Mouse (Mus musculus) heart, embryonic 14.5 days (tissue): Measurements from ENCODE around the gene Eps15l1. TPM values are rescaled to one million over a fixed set of nuclear protein-coding genes. Genes with fewer than 3 reads are reported as not detected.

ENCODE experiments used
- ATAC-seq: fragments of 200-750 bp; cut with Nextera tagmentation; 2 replicates; pipeline ENCODE4 v1.8.0; 2017; ENCODE audit warnings: low read depth, moderate TSS enrichment; ENCODE audit not compliant: insufficient number of reproducible peaks, insufficient read depth, low FRiP score
- H3K27ac ChIP-seq, 2 experiments: fragments of 200-500 bp in 1 of 2; fragments of 300-500 bp in 1 of 2; sonication (generic) in 1 of 2; replicated peaks in 1 of 2; 2 replicates each; pipeline ENCODE4 v1.5.1; 2012 to 2014; ENCODE audit warnings: low read depth in 2 of 2, low read length in 2 of 2, control low read depth in 1 of 2, mild to moderate bottlenecking in 1 of 2, mixed read lengths in 1 of 2; ENCODE audit not compliant: control insufficient read depth in 1 of 2, insufficient read depth in 1 of 2
- H3K27me3 ChIP-seq: fragments of 300-500 bp; sonication (generic); 2 replicates; pipeline ENCODE4 v1.6.1; 2014; ENCODE audit warnings: mild to moderate bottlenecking, low read length, control low read depth; ENCODE audit not compliant: control insufficient read depth, insufficient read depth
- H3K36me3 ChIP-seq: fragments of 300-500 bp; sonication (generic); 2 replicates; pipeline ENCODE4 v1.6.1; 2014; ENCODE audit warnings: mild to moderate bottlenecking, control low read depth, low read length, mixed read lengths; ENCODE audit not compliant: control insufficient read depth, insufficient read depth
- H3K4me1 ChIP-seq, 2 experiments: fragments of 200-500 bp in 1 of 2; fragments of 300-500 bp in 1 of 2; sonication (generic) in 1 of 2; 2 replicates each; pipeline ENCODE4 v1.6.1; 2012 to 2014; ENCODE audit warnings: low read length in 2 of 2, control low read depth in 1 of 2, mixed read lengths in 1 of 2; ENCODE audit not compliant: control insufficient read depth in 2 of 2, insufficient read depth in 2 of 2
- H3K4me2 ChIP-seq: fragments of 300-500 bp; sonication (generic); 2 replicates; pipeline ENCODE4 v1.6.1; 2014; ENCODE audit warnings: mild to moderate bottlenecking, low read length
- H3K4me3 ChIP-seq, 2 experiments: fragments of 200-500 bp in 1 of 2; fragments of 300-500 bp in 1 of 2; sonication (generic) in 1 of 2; 2 replicates each; pipeline ENCODE4 v1.5.1; 2012 to 2014; ENCODE audit warnings: low read length in 2 of 2, mild to moderate bottlenecking in 2 of 2, control low read depth in 1 of 2, low read depth in 1 of 2, moderate library complexity in 1 of 2; ENCODE audit not compliant: control insufficient read depth in 1 of 2, insufficient read depth in 1 of 2
- H3K9ac ChIP-seq: fragments of 300-500 bp; sonication (generic); 2 replicates; pipeline ENCODE4 v1.6.1; 2014; ENCODE audit warnings: mild to moderate bottlenecking, low read length
- H3K9me3 ChIP-seq: fragments of 300-500 bp; sonication (generic); 2 replicates; pipeline ENCODE4 v1.6.1; 2016; ENCODE audit warnings: low read length, control low read depth; ENCODE audit not compliant: control insufficient read depth
- WGBS: fragments of 180-500 bp; shearing (Covaris S2); extraction: QIAGEN DNeasy Blood & Tissue Kit; methylation state at CpG from one replicate; pipeline ENCODE4 v1.1.7; 2014; 5-methylcytosine and 5-hydroxymethylcytosine counted together
- polyA plus RNA-seq: library from polyadenylated mRNA; unstranded; fragments of >200 nt; fragmentation: Nextera tagmentation; extraction: Ambion mirVana; gene quantifications from 2 replicates; pipeline ENCODE4 v1.2.1, GENCODE M21; 2014

Eps15l1 gene
- polyA plus RNA-seq, 1 experiment from 2014 or later = 39.4 TPM

DNA sequence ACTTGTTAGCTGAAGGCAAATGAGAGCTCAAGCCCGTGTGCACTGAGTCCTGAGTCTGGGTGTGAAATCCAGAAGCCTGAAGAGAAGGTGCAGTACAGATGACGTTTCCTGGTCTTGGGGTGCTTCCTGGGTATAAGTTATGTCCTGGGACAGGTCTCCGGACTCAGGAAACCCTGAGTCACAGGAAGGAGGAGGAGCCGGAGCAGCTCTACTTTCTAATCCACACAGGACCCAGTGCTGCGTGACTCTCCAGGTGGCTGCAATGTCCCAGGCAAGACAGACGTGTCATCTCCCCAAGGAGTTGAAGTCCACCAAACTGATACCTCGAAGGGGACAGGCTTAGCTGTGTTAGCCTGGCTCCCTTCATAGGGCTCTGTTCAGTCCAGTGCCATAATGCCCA, 57.8 kb downstream of the Eps15l1 start:
- no peaks in the 10 kb centered on the region for H3K9me3 ChIP-seq
- no peak overlapping the region for H3K4me3 ChIP-seq
- peaks cover 0 to 7% of the 10 kb centered on the region in 2 experiments; a peak in 1 of 4 replicates for H3K4me1 ChIP-seq
- no peak overlapping the region for H3K4me2 ChIP-seq
- H3K9ac ChIP-seq = no peak overlapping the region
- no peaks in the 10 kb centered on the region for H3K27me3 ChIP-seq
- H3K27ac ChIP-seq = no peak overlapping the region
- ATAC-seq = no peak
- 78% methylated on average over 7 of the region's 7 CpGs for WGBS
- H3K36me3 ChIP-seq = peaks cover 93% of the 10 kb centered on the region

GRCm38 (mm10) chr8:72362754-72363153, 58.5 kb downstream of the Eps15l1 start:
- no peak overlapping the region for H3K9ac ChIP-seq
- ATAC-seq = no peak
- 94% methylated on average over 4 of the region's 4 CpGs for WGBS
- H3K4me1 ChIP-seq = peaks cover 0 to 7% of the 10 kb centered on the region in 2 experiments; a peak in 1 of 4 replicates
- H3K4me3 ChIP-seq = no peak overlapping the region
- H3K27ac ChIP-seq = no peak overlapping the region
- no peaks in the 10 kb centered on the region for H3K9me3 ChIP-seq
- H3K4me2 ChIP-seq = no peak overlapping the region
- H3K27me3 ChIP-seq = no peaks in the 10 kb centered on the region
- H3K36me3 ChIP-seq = peaks cover 93% of the 10 kb centered on the region

- Histone ChIP-seq H3K27me3 (no peaks in the 10 kb centered on the region), H3K36me3 (peaks cover 93% of the 10 kb centered on the region), H3K4me3 (no peak overlapping the region), H3K4me2 (no peak overlapping the region), H3K4me1 (peaks cover 0 to 6% of the 10 kb centered on the region in 2 experiments; a peak in 2 of 4 replicates), H3K9me3 (no peaks in the 10 kb centered on the region), H3K9ac (no peak overlapping the region), H3K27ac (no peak overlapping the region)
- ATAC-seq = no peak
These were observed 61.1 kb downstream of the Eps15l1 start for GRCm38 (mm10) chr8:72360162-72360561.

DNA sequence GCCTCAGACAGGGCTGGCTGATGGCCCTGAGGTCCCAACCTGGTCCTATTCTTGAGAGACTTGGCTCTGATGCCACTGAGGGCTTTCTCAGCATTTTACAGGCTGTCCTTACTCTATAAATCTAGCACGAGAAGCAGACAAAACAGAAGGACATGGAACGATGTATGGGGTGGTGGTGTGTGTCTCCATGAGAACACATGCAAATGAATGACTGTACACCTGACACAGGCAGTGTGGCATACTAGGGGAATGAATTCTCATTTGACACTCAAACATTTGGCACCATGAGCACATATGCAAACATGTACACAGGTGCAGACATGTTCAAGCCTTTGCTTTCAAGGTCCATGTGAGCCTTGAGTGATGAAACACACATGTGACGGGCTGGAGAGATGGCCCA, 64.7 kb downstream of the Eps15l1 start:
- H3K27me3 ChIP-seq = no peaks in the 10 kb centered on the region
- no peak for ATAC-seq
- peaks cover 81% of the 10 kb centered on the region for H3K36me3 ChIP-seq
- H3K4me2 ChIP-seq = no peak overlapping the region
- H3K27ac ChIP-seq = no peak overlapping the region
- 89% methylated on average over 3 of the region's 3 CpGs for WGBS
- H3K4me3 ChIP-seq = no peak overlapping the region
- H3K4me1 ChIP-seq = peaks cover 18 to 33% of the 10 kb centered on the region in 2 experiments
- H3K9ac ChIP-seq = no peak overlapping the region
- no peaks in the 10 kb centered on the region for H3K9me3 ChIP-seq

- ATAC-seq = no peak
- Histone ChIP-seq H3K27ac (peak overlapping the region; percentile 47 to 56), H3K27me3 (no peaks in the 10 kb centered on the region), H3K4me1 (peaks cover 18 to 33% of the 10 kb centered on the region in 2 experiments), H3K9ac (no peak overlapping the region), H3K4me2 (no peak overlapping the region), H3K9me3 (no peaks in the 10 kb centered on the region), H3K4me3 (no peak overlapping the region), H3K36me3 (peaks cover 67% of the 10 kb centered on the region)
- WGBS = 50% methylated on average over 11 of the region's 11 CpGs
These were observed 67.0 kb downstream of the Eps15l1 start for GRCm38 (mm10) chr8:72354272-72354671.

- Histone ChIP-seq H3K27me3 (no peaks in the 10 kb centered on the region), H3K36me3 (peaks cover 61% of the 10 kb centered on the region), H3K4me1 (peaks cover 18 to 33% of the 10 kb centered on the region in 2 experiments), H3K9ac (peak overlapping the region; percentile 45; the same call in 1 of the 2 replicates), H3K4me2 (no peak overlapping the region), H3K9me3 (no peaks in the 10 kb centered on the region), H3K4me3 (no peak overlapping the region), H3K27ac (peak overlapping the region; percentile 40 to 56)
- ATAC-seq = no peak; the same call in none of the 2 replicates
- 33% methylated on average over 7 of the region's 7 CpGs for WGBS
These were observed 67.6 kb downstream of the Eps15l1 start for GRCm38 (mm10) chr8:72353700-72354045.

GRCm38 (mm10) chr8:72352951-72353699, 68.1 kb downstream of the Eps15l1 start:
- H3K4me3 ChIP-seq = no peak overlapping the region
- peaks cover 55% of the 10 kb centered on the region for H3K36me3 ChIP-seq
- no peak overlapping the region for H3K4me2 ChIP-seq
- peak; percentile 70; the same call in 1 of the 2 replicates for ATAC-seq
- H3K27ac ChIP-seq = peak overlapping the region; percentile 40 to 56; a peak in 3 of 4 replicates
- H3K27me3 ChIP-seq = no peaks in the 10 kb centered on the region
- no peaks in the 10 kb centered on the region for H3K9me3 ChIP-seq
- peaks cover 18 to 33% of the 10 kb centered on the region in 2 experiments for H3K4me1 ChIP-seq
- peak overlapping the region; percentile 45; the same call in 1 of the 2 replicates for H3K9ac ChIP-seq
- WGBS = 56% methylated on average over 8 of the region's 8 CpGs
